Mouse (Mus musculus) MEL (cell line): ENCODE data around the gene Prmt9. TPM values are rescaled to one million over a fixed set of nuclear protein-coding genes. Genes with fewer than 3 reads are reported as not detected.

Source experiments
- DNase-seq: peaks from one replicate; pipeline ENCODE4 v3.0.0; 2011; ENCODE audit warnings: low read depth, low spot score
- H3K27ac ChIP-seq: 2 replicates; pipeline ENCODE4 v1.5.1; 2012; ENCODE audit warnings: low read depth, mild to moderate bottlenecking, control low read depth, low read length, moderate library complexity; ENCODE audit not compliant: control insufficient read depth
- H3K27me3 ChIP-seq, 2 experiments: fragments of 150-350 bp in 1 of 2; sonication (generic) in 1 of 2; 2 replicates each; pipeline ENCODE4 v1.6.1; 2012; ENCODE audit warnings: low read length in 2 of 2, mild to moderate bottlenecking in 2 of 2, improper control_type of control experiment in 1 of 2, moderate library complexity in 1 of 2; ENCODE audit not compliant: insufficient read depth in 2 of 2, control insufficient read depth in 1 of 2
- H3K36me3 ChIP-seq, 2 experiments: 2 replicates each; pipeline ENCODE4 v1.6.1; 2012 to 2014; ENCODE audit warnings: low read length in 2 of 2, improper control_type of control experiment in 1 of 2, inconsistent platforms in 1 of 2, mild to moderate bottlenecking in 1 of 2; ENCODE audit not compliant: insufficient read depth in 2 of 2, control insufficient read depth in 1 of 2
- H3K4me1 ChIP-seq, 2 experiments: fragments of 150-350 bp in 1 of 2; sonication (generic) in 1 of 2; 2 replicates each; pipeline ENCODE4 v1.6.1; 2012; ENCODE audit warnings: low read length in 2 of 2, improper control_type of control experiment in 1 of 2, mild to moderate bottlenecking in 1 of 2; ENCODE audit not compliant: insufficient read depth in 2 of 2, control insufficient read depth in 1 of 2
- H3K4me3 ChIP-seq, 2 experiments: fragments of 150-350 bp in 1 of 2; sonication (generic) in 1 of 2; 2 replicates each; pipeline ENCODE4 v1.5.1; 2012; ENCODE audit warnings: low read depth in 2 of 2, low read length in 2 of 2, mild to moderate bottlenecking in 2 of 2, moderate library complexity in 2 of 2, control low read depth in 1 of 2, improper control_type of control experiment in 1 of 2; ENCODE audit not compliant: control insufficient read depth in 1 of 2, insufficient read depth in 1 of 2
- H3K79me2 ChIP-seq: 2 replicates; pipeline ENCODE4 v1.6.1; 2012; ENCODE audit warnings: mild to moderate bottlenecking, low read length, moderate library complexity; ENCODE audit not compliant: control insufficient read depth, poor library complexity, insufficient read depth
- H3K9ac ChIP-seq: 2 replicates; pipeline ENCODE4 v1.6.1; 2012; ENCODE audit warnings: low read depth, mild to moderate bottlenecking, control low read depth, low read length, moderate library complexity; ENCODE audit not compliant: control insufficient read depth, poor library complexity, severe bottlenecking
- H3K9me3 ChIP-seq: fragments of 150-350 bp; sonication (generic); replicated peaks from 2 replicates; pipeline ENCODE4 v1.6.1; 2012; ENCODE audit warnings: mild to moderate bottlenecking, low read length, improper control_type of control experiment, moderate library complexity; ENCODE audit not compliant: insufficient read depth
- BHLHE40 ChIP-seq: IDR thresholded peaks from 2 replicates; pipeline ENCODE4 v1.6.1; 2012; ENCODE audit warnings: low read depth, mild to moderate bottlenecking, inconsistent platforms, low read length, improper control_type of control experiment, borderline replicate concordance
- CHD1 ChIP-seq: IDR thresholded peaks from 2 replicates; pipeline ENCODE4 v1.6.1; 2012; ENCODE audit warnings: low read depth, mild to moderate bottlenecking, inconsistent platforms, low read length, improper control_type of control experiment
- CTCF ChIP-seq, 3 experiments: IDR thresholded peaks in 2 of 3; conservative IDR thresholded peaks in 1 of 3; 2 replicates each; pipeline ENCODE4 v1.5.1; 2011 to 2012; ENCODE audit warnings: low read length in 3 of 3, low read depth in 2 of 3, mild to moderate bottlenecking in 2 of 3, improper control_type of control experiment in 1 of 3, inconsistent platforms in 1 of 3, mixed read lengths in 1 of 3, moderate library complexity in 1 of 3; ENCODE audit not compliant: control insufficient read depth in 1 of 3, insufficient read depth in 1 of 3, poor library complexity in 1 of 3, severe bottlenecking in 1 of 3
- E2F4 ChIP-seq: IDR thresholded peaks from 2 replicates; pipeline ENCODE4 v1.6.1; 2011; ENCODE audit warnings: low read depth, low read length, improper control_type of control experiment, borderline replicate concordance
- ELF1 ChIP-seq: IDR thresholded peaks from 2 replicates; pipeline ENCODE4 v1.6.1; 2014; ENCODE audit warnings: low read depth, mild to moderate bottlenecking, inconsistent platforms, low read length, improper control_type of control experiment, moderate library complexity
- EP300 ChIP-seq, 2 experiments: IDR thresholded peaks; 2 replicates each; pipeline ENCODE4 v1.6.1; 2011; ENCODE audit warnings: improper control_type of control experiment in 2 of 2, low read length in 2 of 2, low read depth in 1 of 2, mild to moderate bottlenecking in 1 of 2
- ETS1 ChIP-seq: IDR thresholded peaks from 2 replicates; pipeline ENCODE4 v1.6.1; 2012; ENCODE audit warnings: low read depth, mild to moderate bottlenecking, inconsistent platforms, low read length, improper control_type of control experiment, moderate library complexity
- GABPA ChIP-seq: IDR thresholded peaks from 2 replicates; pipeline ENCODE4 v1.6.1; 2012; ENCODE audit warnings: low read depth, mild to moderate bottlenecking, inconsistent platforms, low read length, improper control_type of control experiment, moderate library complexity
- HCFC1 ChIP-seq: IDR thresholded peaks from 2 replicates; pipeline ENCODE4 v1.6.1; 2012; ENCODE audit warnings: low read depth, mild to moderate bottlenecking, inconsistent platforms, low read length, improper control_type of control experiment, moderate library complexity
- JUND ChIP-seq: IDR thresholded peaks from 2 replicates; pipeline ENCODE4 v1.6.1; 2011; ENCODE audit warnings: low read depth, mild to moderate bottlenecking, improper control_type of control experiment, low read length
- MAFK ChIP-seq: IDR thresholded peaks from 2 replicates; pipeline ENCODE4 v1.6.1; 2011; ENCODE audit warnings: low read depth, mild to moderate bottlenecking, low read length, improper control_type of control experiment, borderline replicate concordance
- MEF2A ChIP-seq: IDR thresholded peaks from 2 replicates; pipeline ENCODE4 v1.6.1; 2014; ENCODE audit warnings: low read depth, mild to moderate bottlenecking, inconsistent platforms, low read length, improper control_type of control experiment; ENCODE audit not compliant: poor library complexity, insufficient replicate concordance, severe bottlenecking; ENCODE audit errors: extremely low read depth
- MXI1 ChIP-seq: IDR thresholded peaks from 2 replicates; pipeline ENCODE4 v1.6.1; 2011; ENCODE audit warnings: mild to moderate bottlenecking, low read depth, low read length, improper control_type of control experiment
- MYB ChIP-seq: IDR thresholded peaks from 2 replicates; pipeline ENCODE4 v1.6.1; 2011; ENCODE audit warnings: mild to moderate bottlenecking, low read depth, low read length, improper control_type of control experiment
- NELFE ChIP-seq: IDR thresholded peaks from 2 replicates; pipeline ENCODE4 v1.6.1; 2011; ENCODE audit warnings: low read depth, low read length, improper control_type of control experiment
- NRF1 ChIP-seq: IDR thresholded peaks from 2 replicates; pipeline ENCODE4 v1.6.1; 2014; ENCODE audit warnings: low read depth, mild to moderate bottlenecking, inconsistent platforms, low read length, improper control_type of control experiment, moderate library complexity; ENCODE audit not compliant: poor library complexity, insufficient read depth, severe bottlenecking
- POLR2A ChIP-seq, 2 experiments: IDR thresholded peaks; 2 replicates each; pipeline ENCODE4 v1.6.1; 2011 to 2012; ENCODE audit warnings: low read length in 2 of 2, mild to moderate bottlenecking in 2 of 2, control low read depth in 1 of 2, improper control_type of control experiment in 1 of 2, low read depth in 1 of 2, moderate library complexity in 1 of 2; ENCODE audit not compliant: control insufficient read depth in 1 of 2, insufficient read depth in 1 of 2, poor library complexity in 1 of 2
- POLR2AphosphoS2 ChIP-seq: IDR thresholded peaks from 2 replicates; pipeline ENCODE4 v1.6.1; 2011; ENCODE audit warnings: low read length, improper control_type of control experiment
- POLR2AphosphoS5 ChIP-seq: IDR thresholded peaks from 2 replicates; pipeline ENCODE4 v1.6.1; 2012; ENCODE audit warnings: low read depth, borderline replicate concordance, mild to moderate bottlenecking, inconsistent platforms, low read length, moderate library complexity, mixed read lengths
- RCOR1 ChIP-seq: IDR thresholded peaks from 2 replicates; pipeline ENCODE4 v1.6.1; 2012; ENCODE audit warnings: low read depth, mild to moderate bottlenecking, inconsistent platforms, low read length, improper control_type of control experiment
- SIN3A ChIP-seq: IDR thresholded peaks from 2 replicates; pipeline ENCODE4 v1.6.1; 2012; ENCODE audit warnings: low read length, improper control_type of control experiment, inconsistent platforms
- TCF12 ChIP-seq: IDR thresholded peaks from 2 replicates; pipeline ENCODE4 v1.6.1; 2014; ENCODE audit warnings: low read depth, mild to moderate bottlenecking, inconsistent platforms, low read length, improper control_type of control experiment, moderate library complexity
- USF1 ChIP-seq: IDR thresholded peaks from 2 replicates; pipeline ENCODE4 v1.6.1; 2014; ENCODE audit warnings: low read depth, mild to moderate bottlenecking, inconsistent platforms, low read length, improper control_type of control experiment, moderate library complexity
- USF2 ChIP-seq, 2 experiments: IDR thresholded peaks; 2 replicates each; pipeline ENCODE4 v1.6.1; 2011 to 2012; ENCODE audit warnings: improper control_type of control experiment in 2 of 2, low read length in 2 of 2, borderline replicate concordance in 1 of 2, inconsistent platforms in 1 of 2, low read depth in 1 of 2, mild to moderate bottlenecking in 1 of 2; ENCODE audit not compliant: insufficient read depth in 1 of 2
- ZNF384 ChIP-seq: IDR thresholded peaks from 2 replicates; pipeline ENCODE4 v1.6.1; 2012; ENCODE audit warnings: low read depth, mild to moderate bottlenecking, inconsistent platforms, low read length, improper control_type of control experiment
- polyA plus RNA-seq, 2 experiments: library from polyadenylated mRNA; stranded (reverse) in 1 of 2; unstranded in 1 of 2; fragments of >175 nt in 1 of 2; fragments of >200 nt in 1 of 2; gene quantifications; 2 replicates each; pipeline versions ENCODE4 v1.2.1 to v1.2.4; 2012; ENCODE audit warnings: low replicate concordance in 2 of 2, low read depth in 1 of 2; ENCODE audit not compliant: insufficient read length in 2 of 2, insufficient read depth in 1 of 2, missing spikeins in 1 of 2
- total RNA-seq: library from RNA; depleted of rRNA; stranded (reverse); fragments of 300-350 nt; gene quantifications from 2 replicates; pipeline ENCODE4 v1.2.3, GENCODE M21; 2012

Prmt9 gene
- total and polyA plus RNA-seq, 3 experiments = 16.0 to 54.2 (median 18.6) TPM

- Histone ChIP-seq H3K27me3 (no peaks in the 10 kb centered on the region), H3K79me2 (peaks cover 14% of the 10 kb centered on the region), H3K9me3 (no peaks in the 10 kb centered on the region), H3K4me3 (no peak overlapping the region), H3K4me1 (peaks cover 7 to 15% of the 10 kb centered on the region in 2 experiments), H3K9ac (no peak overlapping the region), H3K27ac (no peak overlapping the region), H3K36me3 (peaks cover 0 to 12% of the 10 kb centered on the region in 2 experiments; a peak in 2 of 4 replicates)
- TF ChIP-seq TCF12 (no peak), POLR2AphosphoS2 (no peak), ZNF384 (no peak), EP300 (IDR thresholded peaks at IDR 0.05; ENCODE audit: low read depth in 1 of 2, low read length in 2 of 2) (no peak), MAFK (no peak), CTCF (IDR thresholded peaks at IDR 0.05 in 2 of 3, conservative IDR thresholded peaks at IDR 0.05 in 1 of 3; ENCODE audit: control insufficient read depth in 1 of 3, insufficient read depth in 1 of 3, low read depth in 2 of 3, low read length in 3 of 3, poor library complexity in 1 of 3, severe bottlenecking in 1 of 3) (no peak), RCOR1 (no peak), ELF1 (no peak), GABPA (no peak), JUND (no peak), BHLHE40 (no peak), USF2 (IDR thresholded peaks at IDR 0.05; ENCODE audit: borderline replicate concordance in 1 of 2, insufficient read depth in 1 of 2, low read depth in 1 of 2, low read length in 2 of 2) (no peak)
- no peak for DNase-seq
Observed at GRCm38 (mm10) chr8:77501131-77501530, 48.1 kb upstream of the Prmt9 start.

- H3K9me3 ChIP-seq = no peaks in the 10 kb centered on the region
- peaks cover 0 to 9% of the 10 kb centered on the region in 2 experiments; a peak in 2 of 4 replicates for H3K36me3 ChIP-seq
- H3K4me3 ChIP-seq = no peak overlapping the region
- H3K79me2 ChIP-seq = peaks cover 18% of the 10 kb centered on the region
- no peak overlapping the region for H3K9ac ChIP-seq
- peaks cover 7 to 8% of the 10 kb centered on the region in 2 experiments for H3K4me1 ChIP-seq
- DNase-seq = no peak
- no peaks in the 10 kb centered on the region for H3K27me3 ChIP-seq
- no peak for TF ChIP-seq E2F4
- TF ChIP-seq MXI1 = no peak
- no peak for TF ChIP-seq USF1
- no peak for TF ChIP-seq NELFE
- no peak for TF ChIP-seq SIN3A
- TF ChIP-seq MYB = no peak
- TF ChIP-seq POLR2A (IDR thresholded peaks at IDR 0.05; ENCODE audit: control insufficient read depth in 1 of 2, insufficient read depth in 1 of 2, low read depth in 1 of 2, low read length in 2 of 2, poor library complexity in 1 of 2) = no peak
- TF ChIP-seq ELF1 = no peak
- no peak for TF ChIP-seq MAFK
- TF ChIP-seq MEF2A = no peak
- TF ChIP-seq CHD1 = no peak
- no peak for TF ChIP-seq POLR2AphosphoS5
- TF ChIP-seq ETS1 = no peak
- TF ChIP-seq CTCF (IDR thresholded peaks at IDR 0.05 in 2 of 3, conservative IDR thresholded peaks at IDR 0.05 in 1 of 3; ENCODE audit: control insufficient read depth in 1 of 3, insufficient read depth in 1 of 3, low read depth in 2 of 3, low read length in 3 of 3, poor library complexity in 1 of 3, severe bottlenecking in 1 of 3) = no peak
- no peak for TF ChIP-seq GABPA
- no peak for TF ChIP-seq BHLHE40
- TF ChIP-seq HCFC1 = no peak
- no peak for TF ChIP-seq NRF1
- no peak overlapping the region for H3K27ac ChIP-seq
Observed at GRCm38 (mm10) chr8:77502547-77502946, 46.6 kb upstream of the Prmt9 start.
